Mouse (Mus musculus): ENCODE results near the gene Milr1. TPM values are rescaled to one million over a fixed set of nuclear protein-coding genes. Genes with fewer than 3 reads are reported as not detected.

Milr1 gene
- polyA plus RNA-seq (2017; shearing (Covaris generic)), result 8.2 TPM

DNA sequence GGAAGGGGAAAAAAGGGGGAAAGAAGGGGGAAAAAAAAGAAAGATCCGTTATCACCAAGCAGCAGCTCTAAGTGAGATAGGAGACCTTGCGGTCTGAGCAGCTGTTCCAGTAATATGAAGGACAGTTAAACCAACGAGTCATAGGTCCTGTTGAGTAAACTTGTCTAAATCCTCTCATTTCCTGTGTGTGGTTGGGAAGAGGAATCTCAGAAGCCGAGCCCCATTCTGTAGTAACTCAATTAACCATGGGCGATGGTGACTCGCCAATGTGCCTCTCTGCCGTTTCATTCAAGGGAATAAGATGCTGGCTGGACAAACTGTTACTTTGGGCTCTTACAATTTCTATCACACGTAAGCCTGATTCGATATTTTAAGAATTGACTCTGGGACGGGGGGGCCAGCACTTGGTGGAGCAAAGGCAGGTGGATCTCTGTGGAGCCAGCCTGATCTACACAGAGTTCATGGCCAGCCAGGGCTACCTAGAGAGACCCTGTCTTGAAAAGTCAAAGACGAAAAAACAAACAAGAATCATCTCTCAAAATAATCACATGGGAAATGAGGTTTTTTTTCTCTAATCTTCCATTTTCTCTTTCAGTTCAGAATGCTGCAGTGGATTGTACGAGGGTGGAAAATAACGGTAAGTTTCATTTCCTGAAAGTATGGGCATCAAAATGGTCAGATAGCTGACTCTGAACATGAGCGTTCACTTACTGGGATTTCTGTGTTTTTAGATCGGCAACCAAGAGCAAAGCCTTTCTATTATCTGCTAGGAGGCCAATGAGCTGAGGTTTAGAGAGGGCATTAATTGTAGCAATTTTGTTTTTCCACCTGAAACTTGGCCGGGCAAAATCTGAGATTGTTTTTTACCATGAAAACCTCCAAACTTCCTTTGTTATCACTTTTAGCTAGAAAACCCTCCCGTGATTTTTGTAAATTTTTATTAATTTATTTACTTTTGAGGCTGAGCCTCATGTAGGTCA is at the start of gene Milr1:
Gene Milr1 (plus strand): TSS at position 188 of the 980 bp plus-strand sequence.

DNA sequence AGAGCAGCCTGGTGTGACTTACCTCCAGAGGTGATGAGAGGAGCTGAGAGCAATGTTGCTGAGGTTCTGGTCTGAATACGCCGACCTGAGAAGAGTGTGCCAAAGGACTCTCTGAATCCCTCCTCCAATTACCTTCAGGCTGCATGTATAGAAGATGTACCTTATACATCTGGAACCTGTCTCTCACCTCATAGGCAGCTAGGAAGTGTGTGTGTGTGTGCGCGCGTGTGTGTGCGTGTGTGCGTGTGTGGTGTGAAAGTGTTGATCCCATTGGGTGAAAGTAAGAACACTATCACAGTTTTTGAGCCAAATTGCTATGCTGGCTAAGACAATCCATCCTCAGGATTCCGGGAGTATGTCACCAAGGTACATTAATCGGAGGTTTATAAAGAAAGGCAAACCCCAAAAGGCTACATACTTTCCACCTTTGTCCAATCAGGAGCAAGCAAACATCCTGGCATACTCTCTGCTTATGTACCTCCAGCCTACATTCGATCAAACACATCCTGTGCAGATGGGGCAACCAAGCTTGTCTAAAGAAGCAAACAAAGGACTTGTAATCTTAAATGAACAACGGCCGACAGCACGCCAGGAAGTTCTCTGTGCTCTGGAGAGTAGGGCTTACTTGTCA is 790 bp upstream of the Milr1 start, which contains the start of gene Pecam1:
Gene Pecam1 (minus strand): TSS at position 508 of the 631 bp plus-strand sequence.

DNA sequence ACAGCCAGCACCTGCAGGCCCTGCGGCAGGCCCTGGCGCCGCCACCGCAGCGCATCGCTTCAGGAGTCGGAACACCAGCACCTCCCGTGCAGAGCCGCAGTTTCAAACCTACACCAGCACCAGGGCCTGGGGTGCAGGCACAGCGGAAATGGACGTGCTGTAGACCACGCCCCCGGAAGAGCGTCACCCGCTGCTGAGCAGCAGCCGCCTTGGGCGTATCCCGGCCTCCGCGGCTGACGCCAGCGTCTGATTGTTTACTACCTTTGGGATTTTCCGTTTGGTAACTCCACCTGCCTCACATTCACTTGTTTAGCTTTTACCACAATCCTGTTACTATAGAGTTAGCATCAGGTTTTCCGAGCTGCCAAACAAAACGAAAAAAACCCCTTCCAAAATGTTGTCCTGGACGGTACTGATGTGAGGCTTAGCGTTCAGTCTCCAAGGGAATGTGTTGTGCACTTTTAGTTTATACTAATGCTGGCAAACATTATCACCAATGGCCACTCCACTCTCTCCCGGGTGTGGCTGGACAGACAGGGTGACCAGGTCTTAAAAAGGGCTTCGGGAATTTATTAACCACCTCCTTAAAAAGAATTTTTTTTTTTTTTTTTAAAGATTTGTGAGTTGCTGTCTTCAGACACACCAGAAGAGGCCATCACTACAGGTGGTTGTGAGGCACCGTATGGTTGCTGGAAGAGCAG is 28.5 kb downstream of the Milr1 start, which contains the start of gene Polg2:
Gene Polg2 (minus strand): TSS at position 150 of the 701 bp plus-strand sequence.

GRCm38 (mm10) chr11:106788775-106789459 is 37.9 kb downstream of the Milr1 start, which contains the start of the genes Ddx5 and Cep95:
TSS of gene Ddx5 (minus strand) at chr11:106789185.
TSS of gene Cep95 (plus strand) at chr11:106789252.

Other genes starting within 250 kb of the Milr1 start
- gene Tex2, start 137.8 kb upstream of the Milr1 start, polyA plus RNA-seq (2017; shearing (Covaris generic)), result 28.7 TPM
- 149 TPM for gene Pecam1, start 598 bp upstream of the Milr1 start, polyA plus RNA-seq (2017; shearing (Covaris generic))
- gene Polg2, start 28.3 kb downstream of the Milr1 start, polyA plus RNA-seq (2017; shearing (Covaris generic)), result 8.3 TPM
- 770 TPM for gene Ddx5, start 38.0 kb downstream of the Milr1 start, polyA plus RNA-seq (2017; shearing (Covaris generic))
- gene Cep95, start 38.0 kb downstream of the Milr1 start, polyA plus RNA-seq (2017; shearing (Covaris generic)), result 50.1 TPM
- 14.2 TPM for gene Smurf2, start 169.5 kb downstream of the Milr1 start, polyA plus RNA-seq (2017; shearing (Covaris generic))
- gene Kpna2, start 248.3 kb downstream of the Milr1 start, polyA plus RNA-seq (2017; shearing (Covaris generic)), result 89.0 TPM